Mouse (Mus musculus) gastrocnemius, postnatal 36 days (tissue): Measurements from ENCODE around the gene Tgfb3. TPM values are rescaled to one million over a fixed set of nuclear protein-coding genes. Genes with fewer than 3 reads are reported as not detected.

Experiments
- DNase-seq, 2 experiments: peaks; one replicate each; pipeline ENCODE4 v3.0.0; 2022
- intact Hi-C: fragments of 180-260 bp; cut with DNase I; formaldehyde crosslinking; loops from one replicate; pipeline ENCODE4 v1.15.1; 2025
- total RNA-seq, 2 experiments: library from RNA; stranded (reverse); gene quantifications; 2 replicates each; pipeline ENCODE4 v1.2.3; 2021

The Tgfb3 gene
- total RNA-seq, 2 experiments from 2014 or later: 26.0 to 31.0 TPM

DNA sequence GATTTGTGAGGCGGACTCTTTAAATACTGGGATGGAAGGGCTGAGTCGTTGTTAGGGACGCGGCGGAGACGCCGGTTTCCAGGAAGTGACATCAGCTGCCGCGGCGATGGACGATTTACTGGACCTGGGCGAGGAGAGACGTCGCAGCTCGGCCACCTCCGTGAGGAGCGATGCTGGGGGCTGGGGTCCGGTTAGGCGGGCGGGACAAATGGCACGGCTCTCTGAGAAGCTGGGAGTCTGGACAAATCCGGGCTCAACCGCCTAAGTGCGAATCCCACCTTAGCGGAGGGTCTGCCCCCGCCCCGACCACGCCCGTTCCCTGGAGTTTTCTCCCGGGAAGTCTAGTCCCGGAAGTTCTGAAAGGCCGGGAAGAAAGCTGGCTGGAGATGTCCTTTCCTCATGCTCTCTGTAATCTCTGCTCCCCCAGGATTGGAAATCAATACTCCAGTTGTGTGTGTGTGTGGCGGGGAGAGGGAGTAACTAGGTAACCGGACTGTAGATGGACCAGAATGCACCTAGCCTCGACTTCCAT, 3.7 kb upstream of the Tgfb3 start, which contains the start of gene Ift43:
Gene Ift43 (plus strand): TSS at position 61 of the 532 bp plus-strand sequence.
- intact Hi-C loops: no loop called here
- DNase-seq: peak; percentile 73 to 76

- intact Hi-C loops: loop anchor here (2.0 to 5.0 kb wide), 5 partner anchors 37 to 230 kb away; no protein-coding TSS in a partner anchor
- peak; percentile 92 to 94 for DNase-seq
Observed at GRCm38 (mm10) chr12:86079202-86079667, 394 bp upstream of the Tgfb3 start.

GRCm38 (mm10) chr12:86078176-86078552, 677 bp downstream of the Tgfb3 start:
- intact Hi-C loops: loop anchor here (2.0 to 5.0 kb wide), 5 partner anchors 36 to 229 kb away; no protein-coding TSS in a partner anchor
- no peak for DNase-seq

GRCm38 (mm10) chr12:86077736-86078135, 1.1 kb downstream of the Tgfb3 start:
- intact Hi-C loops: loop anchor here (2.0 to 5.0 kb wide), 6 partner anchors 35 to 229 kb away; no protein-coding TSS in a partner anchor
- DNase-seq: peak in 1 of 2 experiments; percentile 51

- DNase-seq: peak in 1 of 2 experiments; percentile 41
- intact Hi-C loops: loop anchor here (2.0 to 5.0 kb wide), 4 partner anchors 35 to 125 kb away; no protein-coding TSS in a partner anchor
Observed at GRCm38 (mm10) chr12:86077322-86077721, 1.5 kb downstream of the Tgfb3 start.

GRCm38 (mm10) chr12:86076321-86076901, 2.4 kb downstream of the Tgfb3 start:
- intact Hi-C loops: loop anchor here (2.0 to 5.0 kb wide), 4 partner anchors 34 to 124 kb away; no protein-coding TSS in a partner anchor
- DNase-seq: peak; percentile 41 to 45

- DNase-seq: no peak
- intact Hi-C loops: loop anchor here (5.0 kb wide), 3 partner anchors 33 to 123 kb away; no protein-coding TSS in a partner anchor
Observed at GRCm38 (mm10) chr12:86075358-86075757, 3.5 kb downstream of the Tgfb3 start.

DNA sequence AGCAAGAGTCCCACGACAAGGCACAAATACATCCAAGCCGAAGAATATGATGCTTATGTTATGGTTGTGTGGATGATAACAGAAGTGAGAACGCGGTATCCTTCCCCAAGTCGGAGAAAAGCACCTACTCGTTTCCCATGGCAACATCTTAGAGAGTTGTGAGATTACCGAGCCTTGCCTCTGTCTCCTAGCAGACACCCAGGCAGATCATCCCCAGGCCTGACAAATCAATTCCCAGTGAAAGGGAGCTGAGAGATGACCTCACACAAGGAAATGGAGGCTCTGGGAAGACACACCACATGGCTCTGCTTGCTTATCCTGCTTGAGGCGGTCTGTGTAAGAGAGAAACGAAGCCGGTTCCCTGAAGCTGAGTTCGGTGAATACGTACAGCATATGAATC, 4.2 kb downstream of the Tgfb3 start:
- intact Hi-C loops: loop anchor here (5.0 kb wide), 3 partner anchors 32 to 122 kb away; no protein-coding TSS in a partner anchor
- DNase-seq: no peak

GRCm38 (mm10) chr12:86071432-86071831, 7.4 kb downstream of the Tgfb3 start:
- intact Hi-C loops: no loop called here
- DNase-seq: no peak

DNA sequence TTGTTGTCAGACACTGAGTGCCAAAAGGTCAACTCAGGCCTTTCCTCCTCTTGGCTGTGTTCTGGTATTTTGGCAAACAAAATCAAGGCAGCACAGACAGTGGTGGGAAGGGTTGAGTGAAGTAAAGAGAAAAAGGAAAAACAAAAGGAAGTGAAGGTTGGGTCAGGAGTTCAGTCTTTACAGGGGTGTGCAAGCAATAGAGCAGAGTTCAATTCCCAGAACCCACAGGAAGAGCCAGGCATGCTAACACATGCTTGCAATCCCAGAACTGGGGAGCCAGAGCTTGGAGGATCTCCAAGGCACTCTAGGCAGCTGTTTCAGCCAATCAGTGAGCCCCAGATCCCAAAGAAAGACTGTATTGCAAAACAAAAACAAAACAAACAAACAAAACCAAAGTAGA, 14.0 kb downstream of the Tgfb3 start:
- intact Hi-C loops: no loop called here
- no peak for DNase-seq

- DNase-seq: no peak
- intact Hi-C loops: no loop called here
Observed at GRCm38 (mm10) chr12:86059341-86059740, 19.5 kb downstream of the Tgfb3 start.

GRCm38 (mm10) chr12:86057516-86057915, 21.3 kb downstream of the Tgfb3 start:
- intact Hi-C loops: no loop called here
- DNase-seq: no peak

DNA sequence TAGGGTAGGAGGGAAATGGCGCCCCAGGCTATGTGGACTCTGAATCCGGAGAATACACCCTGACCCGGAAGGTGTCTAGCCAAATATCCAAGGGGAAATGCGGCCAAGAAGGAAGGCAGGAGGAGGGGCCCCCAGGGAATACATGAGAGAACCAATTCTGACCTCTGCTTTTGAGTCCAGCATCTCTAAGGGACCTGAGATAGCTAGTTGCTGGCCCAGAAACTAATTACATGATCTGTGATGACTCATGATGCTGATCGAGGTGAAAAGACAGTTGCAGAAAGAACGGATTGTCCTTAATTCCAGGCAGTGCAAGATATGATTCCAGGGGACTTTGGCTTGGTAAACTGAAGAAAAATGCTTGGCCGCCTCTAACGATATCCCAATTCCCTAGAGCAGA, 21.9 kb downstream of the Tgfb3 start:
- intact Hi-C loops: no loop called here
- DNase-seq: no peak

DNA sequence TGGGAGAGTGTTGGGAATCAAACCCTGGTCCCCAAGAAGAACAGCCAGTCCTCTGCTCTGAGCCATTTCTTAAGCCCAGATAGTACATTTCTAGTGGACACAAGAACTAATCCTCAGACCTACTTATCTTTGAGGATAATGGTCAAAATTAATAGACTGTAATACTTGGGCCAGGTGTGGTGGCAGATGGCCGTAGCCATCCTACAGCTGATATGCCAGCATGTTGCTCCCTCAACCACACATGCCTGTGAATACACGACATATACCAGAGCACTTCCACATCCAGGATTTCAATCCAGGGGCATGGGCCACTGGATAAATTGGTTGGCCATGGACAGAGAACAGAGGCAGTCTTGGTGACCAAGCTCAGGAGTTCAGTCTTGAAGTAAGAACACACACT, 23.5 kb downstream of the Tgfb3 start:
- DNase-seq: no peak
- intact Hi-C loops: no loop called here

- intact Hi-C loops: no loop called here
- no peak for DNase-seq
Observed at GRCm38 (mm10) chr12:86051477-86051876, 27.4 kb downstream of the Tgfb3 start.

DNA sequence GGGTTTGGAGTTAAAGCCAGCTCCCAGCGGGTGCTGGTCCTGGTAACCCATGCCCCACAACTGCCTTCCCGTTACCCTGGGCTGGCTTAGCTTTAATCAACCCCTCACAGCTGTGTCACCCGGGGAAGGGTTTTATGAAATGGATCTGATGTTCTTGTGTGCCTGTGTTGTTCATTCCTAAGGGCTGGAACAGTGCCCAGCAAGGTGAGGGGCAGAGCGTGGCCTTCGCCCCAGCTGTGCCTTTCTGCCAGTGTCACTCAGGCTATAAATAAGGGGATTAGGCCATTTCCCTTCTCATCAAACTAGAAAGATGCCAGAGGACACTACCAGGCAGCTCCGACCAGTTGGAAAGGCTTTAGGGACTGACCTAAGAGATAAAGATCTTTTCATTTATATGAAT, 29.0 kb downstream of the Tgfb3 start:
- intact Hi-C loops: no loop called here

DNA sequence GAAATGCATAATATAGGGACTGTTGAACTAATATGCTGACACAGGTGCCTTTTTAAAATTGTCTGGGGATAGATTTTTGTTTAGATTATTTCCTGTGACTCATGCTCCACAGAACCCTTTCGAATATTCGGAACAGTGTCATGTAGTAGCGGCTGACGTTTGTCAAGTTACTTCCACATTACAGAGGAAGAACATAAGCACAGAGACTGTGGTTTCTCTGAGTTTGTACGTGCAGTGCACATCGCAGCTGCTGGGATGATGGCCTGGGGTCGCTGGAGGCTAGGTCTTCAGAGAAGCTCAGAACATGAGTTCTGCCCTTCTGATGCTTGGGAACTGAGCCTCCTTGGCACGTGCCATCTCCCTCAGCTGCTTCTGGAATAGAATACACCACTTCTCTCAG, 31.5 kb downstream of the Tgfb3 start:
- DNase-seq: no peak
- intact Hi-C loops: no loop called here

More for the DNA sequence above, 29.0 kb downstream of the Tgfb3 start:
- no peak for DNase-seq

DNA sequence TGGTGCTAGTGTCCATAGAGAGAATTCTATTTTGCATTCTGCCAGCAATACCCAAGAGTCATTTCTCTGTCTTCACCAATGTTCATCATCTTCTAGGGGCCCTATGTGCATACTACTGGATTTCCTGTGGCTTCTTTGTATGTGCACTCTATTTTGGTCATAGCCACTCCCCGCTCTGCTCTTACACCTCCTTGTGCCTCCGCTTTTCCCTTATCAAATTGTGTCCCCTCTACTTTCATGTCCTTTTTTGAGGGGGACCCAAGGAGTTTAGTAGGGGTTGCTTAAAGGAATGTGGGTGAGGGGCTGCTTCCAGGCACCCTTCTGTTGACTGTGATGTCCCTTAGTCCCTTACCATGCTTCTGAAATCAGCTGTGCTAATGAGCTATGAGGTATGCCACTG, 32.1 kb downstream of the Tgfb3 start:
- DNase-seq: no peak
- intact Hi-C loops: no loop called here

DNA sequence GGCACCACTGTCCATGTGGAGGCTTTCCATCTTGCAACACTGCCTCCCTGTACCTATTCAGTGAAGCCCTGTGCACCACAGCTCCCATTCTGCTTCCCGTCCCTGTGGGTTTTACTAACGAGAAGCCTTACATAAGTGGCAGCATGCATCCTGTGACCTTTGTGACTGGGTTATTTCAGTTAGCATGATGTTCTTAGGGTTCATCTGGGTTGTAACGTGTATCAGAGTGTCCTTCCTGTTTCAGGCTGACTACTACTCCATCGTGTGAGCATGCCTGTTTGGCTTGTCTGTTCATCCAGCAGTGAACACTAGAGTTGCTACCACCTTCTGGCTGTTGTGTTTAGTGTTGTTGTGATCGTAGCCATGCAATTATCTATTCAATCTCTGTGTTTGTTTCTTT, 32.7 kb downstream of the Tgfb3 start:
- DNase-seq: no peak
- intact Hi-C loops: no loop called here

DNA sequence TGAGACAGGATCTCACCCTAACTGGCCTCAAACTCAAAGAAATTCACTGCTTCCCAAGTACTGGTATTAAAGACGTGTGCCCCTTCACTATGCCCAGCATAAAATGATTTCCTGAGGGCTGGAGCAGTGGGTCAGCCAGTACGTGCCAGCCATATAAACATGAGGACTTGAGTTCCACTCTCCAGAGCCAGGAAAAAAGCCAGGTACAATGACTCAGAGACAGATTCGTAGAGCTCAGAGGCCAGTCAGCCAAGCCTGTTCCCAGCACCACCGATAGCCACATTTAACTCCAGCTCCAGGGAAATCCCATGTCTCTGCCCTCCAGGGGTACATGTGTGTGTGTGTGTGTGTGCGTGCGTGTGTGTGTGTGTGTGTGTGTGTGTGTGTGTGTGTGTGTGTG, 39.1 kb downstream of the Tgfb3 start:
- intact Hi-C loops: loop anchor here (5.0 kb wide), 1 partner anchor 38 kb away; the partner anchor contains the start of gene Tgfb3

GRCm38 (mm10) chr12:86039078-86039477, 39.8 kb downstream of the Tgfb3 start:
- DNase-seq: no peak
- intact Hi-C loops: no loop called here

More for the DNA sequence above, 39.1 kb downstream of the Tgfb3 start:
- DNase-seq: no peak
